Comparison of ENCODE assay signal across 16 mouse cellular contexts in the genomic region with DNA sequence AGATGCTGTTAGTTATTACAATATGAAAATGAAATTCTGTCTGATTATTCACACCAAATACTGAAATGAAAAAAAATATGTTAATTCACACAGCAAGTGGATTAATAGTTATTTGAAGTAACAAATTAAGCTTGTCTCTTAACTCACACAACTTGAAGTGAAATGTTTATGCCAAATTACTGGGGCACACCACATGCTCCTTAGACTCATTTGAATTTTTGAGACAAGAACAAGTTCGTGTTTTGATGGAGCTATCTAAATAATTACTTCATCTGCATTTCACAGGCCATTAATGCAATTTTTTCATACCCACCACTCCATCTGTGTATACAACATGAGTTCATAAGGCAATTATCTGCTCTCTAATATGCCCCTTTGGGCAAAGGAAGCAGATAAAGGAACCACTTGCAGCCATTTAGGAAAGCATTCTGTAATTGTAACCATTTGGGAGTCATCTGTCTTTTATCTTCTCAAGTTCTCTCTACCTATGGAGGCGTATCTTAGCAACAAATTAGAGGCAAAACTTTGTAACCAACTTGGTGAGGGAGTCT.
"Had no signal": no experiment of that assay in that cellular context is flagged by ENCODE, and none has a peak within 500 bp of the region (broad histone marks: within the 10 kb centered on the region; RNA-seq: fewer than 3 reads in every experiment).

No protein-coding gene starts in this region.

- H3K4me2 ChIP-seq: limb, embryonic 12.5 days; liver, embryonic 13.5 days; lung, embryonic 15.5 days; midbrain, embryonic 13.5 days had no signal

- DNase-seq: kidney, adult 2 months; kidney, postnatal 25 days; liver; liver, embryonic 13.5 days; liver, postnatal 0 days; lung, postnatal 14 days; right cerebral cortex, postnatal 4 days; spleen, adult 18-20 months; thymus, adult 2 months; thymus, postnatal 25 days had no signal

- H3K27me3 ChIP-seq: limb, embryonic 12.5 days; liver, embryonic 13.5 days; lung, embryonic 15.5 days; megakaryocyte, embryonic 14.5 days; midbrain, embryonic 13.5 days had no signal

- H3K36me3 ChIP-seq: limb, embryonic 12.5 days; liver, embryonic 13.5 days; lung, embryonic 15.5 days; midbrain, embryonic 13.5 days had no signal

- H3K9me3 ChIP-seq: limb, embryonic 12.5 days; liver, embryonic 13.5 days; lung, embryonic 15.5 days; megakaryocyte, embryonic 14.5 days; midbrain, embryonic 13.5 days had no signal

- H3K4me3 ChIP-seq: left cerebral cortex, adult 2 months; limb, embryonic 12.5 days; liver, embryonic 13.5 days; lung, embryonic 15.5 days; megakaryocyte, embryonic 14.5 days; midbrain, embryonic 13.5 days had no signal

- H3K9ac ChIP-seq: limb, embryonic 12.5 days; liver, embryonic 13.5 days; liver, postnatal 0 days; lung, embryonic 15.5 days; midbrain, embryonic 13.5 days had no signal

- ATAC-seq: liver, postnatal 0 days; midbrain, embryonic 13.5 days had no signal

- H3K4me1 ChIP-seq: limb, embryonic 12.5 days; liver, embryonic 13.5 days; lung, embryonic 15.5 days; megakaryocyte, embryonic 14.5 days; midbrain, embryonic 13.5 days had no signal

- H3K27ac ChIP-seq: left cerebral cortex, adult 2 months; limb, embryonic 12.5 days; liver, embryonic 13.5 days; lung, embryonic 15.5 days; macrophage; midbrain, embryonic 13.5 days had no signal
